Mouse (Mus musculus) neural tube, embryonic 13.5 days (tissue): ENCODE data around the gene Usp26. TPM values are rescaled to one million over a fixed set of nuclear protein-coding genes. Genes with fewer than 3 reads are reported as not detected.

Experiments
- ATAC-seq: fragments of 200-750 bp; cut with Nextera tagmentation; 2 replicates; pipeline ENCODE4 v1.8.0; 2017; ENCODE audit warnings: low read depth, mild to moderate bottlenecking, moderate TSS enrichment, moderate library complexity
- H3K27ac ChIP-seq: fragments of 300-500 bp; sonication (generic); replicated peaks from 2 replicates; pipeline ENCODE4 v1.5.1; 2015; ENCODE audit warnings: moderate library complexity, mild to moderate bottlenecking, inconsistent platforms
- H3K27me3 ChIP-seq: fragments of 300-500 bp; sonication (generic); 2 replicates; pipeline ENCODE4 v1.6.1; 2015; ENCODE audit warnings: mild to moderate bottlenecking, inconsistent platforms
- H3K36me3 ChIP-seq: fragments of 300-500 bp; sonication (generic); 2 replicates; pipeline ENCODE4 v1.6.1; 2015; ENCODE audit warnings: mild to moderate bottlenecking, inconsistent platforms
- H3K4me1 ChIP-seq: fragments of 300-500 bp; sonication (generic); replicated peaks from 2 replicates; pipeline ENCODE4 v1.6.1; 2015; ENCODE audit warnings: inconsistent platforms
- H3K4me2 ChIP-seq: fragments of 300-500 bp; sonication (generic); 2 replicates; pipeline ENCODE4 v1.6.1; 2015; ENCODE audit warnings: inconsistent platforms, mild to moderate bottlenecking, moderate library complexity
- H3K4me3 ChIP-seq: fragments of 300-500 bp; sonication (generic); 2 replicates; pipeline ENCODE4 v1.5.1; 2015; ENCODE audit warnings: mild to moderate bottlenecking, inconsistent platforms
- H3K9ac ChIP-seq: fragments of 300-500 bp; sonication (generic); 2 replicates; pipeline ENCODE4 v1.6.1; 2015; ENCODE audit warnings: moderate library complexity, mild to moderate bottlenecking, inconsistent platforms
- H3K9me3 ChIP-seq: fragments of 300-500 bp; sonication (generic); 2 replicates; pipeline ENCODE4 v1.6.1; 2016; ENCODE audit warnings: inconsistent platforms
- WGBS: fragments of 180-500 bp; shearing (Covaris S2); methylation state at CpG from one replicate; pipeline ENCODE4 v1.1.7; 2015; 5-methylcytosine and 5-hydroxymethylcytosine counted together
- polyA plus RNA-seq: library from polyadenylated mRNA; unstranded; fragments of >200 nt; fragmentation: Nextera tagmentation; extraction: Ambion mirVana; gene quantifications from 2 replicates; pipeline ENCODE4 v1.2.1, GENCODE M21; 2015

Usp26 gene
- 0.10 TPM in 1 of 2 replicates, not detected in the other for polyA plus RNA-seq

GRCm38 (mm10) chrX:51801133-51801532, at the start of gene Usp26:
TSS of gene Usp26 (minus strand) at chrX:51801233.
- Histone ChIP-seq H3K9me3 (no peaks in the 10 kb centered on the region), H3K36me3 (no peaks in the 10 kb centered on the region), H3K4me1 (no peaks in the 10 kb centered on the region), H3K27ac (no peak within 1 kb of the TSS), H3K4me3 (no peak within 1 kb of the TSS), H3K4me2 (no peak within 1 kb of the TSS), H3K9ac (no peak within 1 kb of the TSS), H3K27me3 (no peaks in the 10 kb centered on the region)
- WGBS = 91% methylated on average over 6 of the region's 6 CpGs
- no peak for ATAC-seq

GRCm38 (mm10) chrX:51814466-51815247, 13.6 kb upstream of the Usp26 start:
- Histone ChIP-seq H3K4me3 (no peak overlapping the region), H3K27me3 (no peaks in the 10 kb centered on the region), H3K36me3 (no peaks in the 10 kb centered on the region), H3K9me3 (no peaks in the 10 kb centered on the region), H3K9ac (no peak overlapping the region), H3K27ac (no peak overlapping the region), H3K4me2 (no peak overlapping the region), H3K4me1 (no peaks in the 10 kb centered on the region)
- 49% methylated on average over 3 of the region's 3 CpGs for WGBS
- no peak for ATAC-seq

DNA sequence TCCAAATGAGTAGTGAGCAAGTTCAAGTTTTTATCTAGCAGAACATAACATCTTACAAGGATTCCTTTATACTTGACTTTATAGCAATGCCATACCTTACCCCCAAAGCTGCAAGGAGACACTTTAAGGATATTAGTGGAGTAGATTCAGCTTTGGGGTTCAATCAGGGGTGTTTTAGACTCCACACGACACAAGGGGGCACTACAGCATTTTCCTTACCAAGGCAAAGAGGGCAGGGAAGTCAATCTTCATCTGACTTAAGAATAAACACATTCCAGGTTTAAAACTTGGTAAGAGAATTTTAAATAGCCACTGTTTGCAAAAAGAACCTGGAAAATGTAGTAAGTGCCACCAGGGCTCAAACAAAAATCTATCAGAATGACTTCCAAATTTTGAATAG, 33.6 kb downstream of the Usp26 start:
- 10% methylated on average over 1 of the region's 1 CpGs for WGBS
- H3K9ac ChIP-seq = no peak overlapping the region

DNA sequence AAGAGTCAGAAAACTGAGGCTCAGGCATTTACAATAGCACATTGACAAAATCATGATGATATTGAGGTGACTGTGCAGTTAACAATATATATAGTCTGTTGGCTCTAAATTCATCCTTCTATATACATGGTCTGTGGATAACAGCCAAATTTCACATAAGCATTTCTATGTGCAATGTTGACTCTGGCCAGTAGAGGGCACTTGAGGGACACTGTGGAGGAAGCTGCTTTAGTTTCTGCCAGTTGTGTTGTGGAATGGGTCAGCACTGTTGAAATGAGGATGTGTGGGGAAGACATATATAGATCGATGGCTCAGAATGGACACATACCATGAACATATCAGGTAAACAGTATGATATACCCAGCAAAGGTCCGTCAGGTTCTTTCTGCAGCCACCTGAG, 64.6 kb downstream of the Usp26 start:
- 0 out of 2 replicates have a peak, but pooled peaks cover 9% of the 10 kb centered on the region for H3K9me3 ChIP-seq
- no peaks in the 10 kb centered on the region for H3K27me3 ChIP-seq
- H3K4me3 ChIP-seq = no peak overlapping the region
- H3K36me3 ChIP-seq = no peaks in the 10 kb centered on the region
- H3K27ac ChIP-seq = no peak overlapping the region
- no peak overlapping the region for H3K4me2 ChIP-seq
- ATAC-seq = no peak
- 77% methylated on average over 2 of the region's 2 CpGs for WGBS
- H3K9ac ChIP-seq = no peak overlapping the region
- no peaks in the 10 kb centered on the region for H3K4me1 ChIP-seq

More for the DNA sequence above, 33.6 kb downstream of the Usp26 start:
- no peak for ATAC-seq
- Histone ChIP-seq H3K36me3 (no peaks in the 10 kb centered on the region), H3K27ac (no peak overlapping the region), H3K4me2 (no peak overlapping the region), H3K4me3 (no peak overlapping the region), H3K27me3 (no peaks in the 10 kb centered on the region), H3K4me1 (no peaks in the 10 kb centered on the region), H3K9me3 (no peaks in the 10 kb centered on the region)

GRCm38 (mm10) chrX:51714086-51714745, 86.8 kb downstream of the Usp26 start:
- H3K27ac ChIP-seq = no peak overlapping the region
- H3K4me2 ChIP-seq = no peak overlapping the region
- ATAC-seq = no peak
- H3K9ac ChIP-seq = no peak overlapping the region
- no peaks in the 10 kb centered on the region for H3K9me3 ChIP-seq
- no peaks in the 10 kb centered on the region for H3K4me1 ChIP-seq
- H3K36me3 ChIP-seq = no peaks in the 10 kb centered on the region
- 72% methylated on average over 8 of the region's 8 CpGs for WGBS
- H3K27me3 ChIP-seq = no peaks in the 10 kb centered on the region
- no peak overlapping the region for H3K4me3 ChIP-seq

DNA sequence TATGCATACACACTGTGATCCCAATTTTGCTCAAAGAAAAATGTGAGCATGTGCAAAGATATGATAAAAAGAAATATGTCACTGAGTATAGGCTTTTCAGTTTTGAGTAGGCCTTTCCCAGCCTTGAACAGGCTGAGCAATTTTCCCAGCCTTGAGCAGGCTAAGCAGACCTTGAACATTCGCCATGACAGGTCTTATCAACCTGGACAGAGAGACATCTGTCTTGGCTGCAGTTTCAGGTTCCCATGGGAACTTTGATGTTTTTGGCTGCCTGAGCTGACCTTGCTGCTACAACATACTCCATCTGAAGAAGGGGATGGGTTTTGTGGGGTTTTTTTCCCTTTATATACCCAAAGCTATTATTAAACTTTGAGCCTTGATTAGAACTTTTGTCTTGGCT, 88.0 kb downstream of the Usp26 start:
- Histone ChIP-seq H3K27me3 (no peaks in the 10 kb centered on the region), H3K9ac (no peak overlapping the region), H3K36me3 (no peaks in the 10 kb centered on the region), H3K4me2 (no peak overlapping the region), H3K27ac (no peak overlapping the region), H3K4me3 (no peak overlapping the region), H3K4me1 (no peaks in the 10 kb centered on the region), H3K9me3 (no peaks in the 10 kb centered on the region)
- no peak for ATAC-seq
- WGBS = 88% methylated on average over 1 of the region's 1 CpGs

Other genes starting within 250 kb of the Usp26 start
- 14.0 and 18.2 TPM in 2 replicates for gene Hs6st2, start 119.4 kb downstream of the Usp26 start, polyA plus RNA-seq
- not detected in 2 replicates for gene 1700080O16Rik, start 171.5 kb upstream of the Usp26 start, polyA plus RNA-seq